Mouse (Mus musculus): Measurements from ENCODE around the gene 1700034J05Rik. TPM values are rescaled to one million over a fixed set of nuclear protein-coding genes. Genes with fewer than 3 reads are reported as not detected.

Gene 1700034J05Rik
- total RNA-seq, 2 experiments from 2014 or later, result not detected

- no peak for DNase-seq
These were observed 9.4 kb upstream of the 1700034J05Rik start for GRCm38 (mm10) chr6:146963396-146964150.

GRCm38 (mm10) chr6:146961832-146962481, 7.7 kb upstream of the 1700034J05Rik start:
- no peak for DNase-seq

GRCm38 (mm10) chr6:146960956-146961355, 6.7 kb upstream of the 1700034J05Rik start:
- no peak for DNase-seq

- no peak for DNase-seq
These were observed 5.9 kb upstream of the 1700034J05Rik start for GRCm38 (mm10) chr6:146959908-146960680.

GRCm38 (mm10) chr6:146958694-146959093, 4.5 kb upstream of the 1700034J05Rik start:
- no peak for DNase-seq

- no peak for DNase-seq
These were observed 2.7 kb upstream of the 1700034J05Rik start for GRCm38 (mm10) chr6:146956961-146957360.

- DNase-seq, result no peak
These were observed 1.7 kb upstream of the 1700034J05Rik start for GRCm38 (mm10) chr6:146955896-146956295.

GRCm38 (mm10) chr6:146955475-146955874, 1.3 kb upstream of the 1700034J05Rik start:
- DNase-seq, result no peak

GRCm38 (mm10) chr6:146950454-146950832, 3.8 kb downstream of the 1700034J05Rik start:
- no peak for DNase-seq

GRCm38 (mm10) chr6:146949682-146950453, 4.4 kb downstream of the 1700034J05Rik start:
- DNase-seq, result no peak

- DNase-seq, result no peak
These were observed 7.0 kb downstream of the 1700034J05Rik start for GRCm38 (mm10) chr6:146947186-146947585.

- no peak for DNase-seq
These were observed 7.7 kb downstream of the 1700034J05Rik start for GRCm38 (mm10) chr6:146946327-146947029.

GRCm38 (mm10) chr6:146944830-146945229, 9.4 kb downstream of the 1700034J05Rik start:
- DNase-seq, result no peak

- DNase-seq, result no peak
These were observed 10.2 kb downstream of the 1700034J05Rik start for GRCm38 (mm10) chr6:146944009-146944408.

- no peak for DNase-seq
These were observed 12.5 kb downstream of the 1700034J05Rik start for GRCm38 (mm10) chr6:146941505-146942275.

GRCm38 (mm10) chr6:146939026-146939425, 15.2 kb downstream of the 1700034J05Rik start:
- no peak for DNase-seq

- DNase-seq, result peak; percentile 64
These were observed 18.3 kb downstream of the 1700034J05Rik start for GRCm38 (mm10) chr6:146935957-146936356.

- DNase-seq, result no peak
These were observed 21.1 kb downstream of the 1700034J05Rik start for GRCm38 (mm10) chr6:146933123-146933522.

GRCm38 (mm10) chr6:146929031-146929430, 25.2 kb downstream of the 1700034J05Rik start:
- no peak for DNase-seq

- DNase-seq, result no peak
These were observed 26.1 kb downstream of the 1700034J05Rik start for GRCm38 (mm10) chr6:146928108-146928507.

All from gastrocnemius, postnatal 25 days (tissue).